Mouse (Mus musculus): ENCODE data around the gene Dok1. TPM values are rescaled to one million over a fixed set of nuclear protein-coding genes. Genes with fewer than 3 reads are reported as not detected.
A peak's percentile ranks its signal among the peaks of the same experiment; 100 is the strongest.

Dok1 gene
- polyA plus RNA-seq, 1 experiment, result 21.9 TPM

DNA sequence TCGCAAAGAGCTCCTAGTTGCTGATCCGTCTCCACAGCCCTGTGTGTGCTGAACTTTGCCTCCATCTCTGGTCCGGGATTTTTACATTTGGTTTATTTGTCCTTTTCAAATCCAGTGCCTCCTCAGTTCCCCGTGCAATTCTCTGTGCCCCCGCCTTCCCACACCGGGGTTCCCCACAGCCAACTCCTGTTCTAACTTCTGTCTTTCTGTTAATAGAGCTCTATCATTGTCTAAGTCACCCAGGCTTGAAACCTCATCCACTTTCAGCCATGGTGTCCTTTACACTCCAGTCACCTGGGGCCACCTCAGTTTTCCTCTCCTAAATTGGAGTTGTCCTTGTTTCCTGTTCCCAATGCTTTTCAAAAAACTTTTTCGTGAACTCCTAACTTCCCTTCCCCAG lies 22.0 kb downstream of the Dok1 start:
- Histone ChIP-seq H3K4me1 (replicated peaks; ENCODE audit: control insufficient read depth, insufficient read depth, low read length) (peaks cover 2% of the 10 kb centered on the region; the same call in 1 of the 2 replicates), H3K36me3 (ENCODE audit: control insufficient read depth, insufficient read depth, low read length) (no peaks in the 10 kb centered on the region)
- TF ChIP-seq POLR2A (IDR thresholded peaks at IDR 0.05; ENCODE audit: control insufficient read depth, extremely low read depth, insufficient read depth, low read length, poor library complexity) (no peak), CTCF (IDR thresholded peaks at IDR 0.05; ENCODE audit: borderline replicate concordance, control insufficient read depth, extremely low read depth, insufficient read depth, low read length, poor library complexity) (no peak)

DNA sequence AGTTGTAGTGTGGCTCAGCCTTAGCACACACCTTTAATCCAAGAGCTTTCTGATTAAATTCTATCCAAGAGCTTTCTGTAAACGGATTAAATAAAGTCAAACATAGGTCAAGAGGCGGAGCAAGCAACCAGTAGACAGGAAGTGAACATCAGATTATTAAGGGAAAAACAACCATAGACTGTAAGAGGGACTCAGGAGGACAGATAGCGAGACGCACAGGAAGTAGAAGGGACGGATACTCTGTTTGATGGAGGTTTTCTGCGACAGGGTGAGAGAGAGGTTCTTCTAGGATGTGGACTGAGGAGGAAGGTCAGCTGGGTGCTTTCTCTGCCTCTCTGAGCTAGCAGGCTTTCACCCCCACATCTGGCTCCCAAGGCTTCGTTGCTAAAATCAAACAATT lies 23.3 kb downstream of the Dok1 start:
- peaks cover 3% of the 10 kb centered on the region for H3K4me1 ChIP-seq (replicated peaks; ENCODE audit: control insufficient read depth, insufficient read depth, low read length)
- H3K4me3 ChIP-seq (ENCODE audit: control insufficient read depth, insufficient read depth, low read length), result no peak overlapping the region
- no peaks in the 10 kb centered on the region for H3K36me3 ChIP-seq (ENCODE audit: control insufficient read depth, insufficient read depth, low read length)
- no peak for DNase-seq
- WGBS, result 19% methylated on average over 7 of the region's 7 CpGs
- no peaks in the 10 kb centered on the region for H3K27me3 ChIP-seq (ENCODE audit: control insufficient read depth, insufficient read depth, low read length)
- TF ChIP-seq POLR2A (IDR thresholded peaks at IDR 0.05; ENCODE audit: control insufficient read depth, extremely low read depth, insufficient read depth, low read length, poor library complexity), result no peak
- no peak for TF ChIP-seq CTCF (IDR thresholded peaks at IDR 0.05; ENCODE audit: borderline replicate concordance, control insufficient read depth, extremely low read depth, insufficient read depth, low read length, poor library complexity)
- peak overlapping the region; percentile 12; the same call in 1 of the 2 replicates for H3K27ac ChIP-seq (ENCODE audit: control insufficient read depth, insufficient read depth, low read length)

More for the DNA sequence above, 22.0 kb downstream of the Dok1 start:
- no peak overlapping the region for H3K4me3 ChIP-seq (ENCODE audit: control insufficient read depth, insufficient read depth, low read length)
- H3K27ac ChIP-seq (ENCODE audit: control insufficient read depth, insufficient read depth, low read length), result no peak overlapping the region
- no peaks in the 10 kb centered on the region for H3K27me3 ChIP-seq (ENCODE audit: control insufficient read depth, insufficient read depth, low read length)
- DNase-seq, result no peak
- WGBS, result 85% methylated on average over 7 of the region's 7 CpGs

DNA sequence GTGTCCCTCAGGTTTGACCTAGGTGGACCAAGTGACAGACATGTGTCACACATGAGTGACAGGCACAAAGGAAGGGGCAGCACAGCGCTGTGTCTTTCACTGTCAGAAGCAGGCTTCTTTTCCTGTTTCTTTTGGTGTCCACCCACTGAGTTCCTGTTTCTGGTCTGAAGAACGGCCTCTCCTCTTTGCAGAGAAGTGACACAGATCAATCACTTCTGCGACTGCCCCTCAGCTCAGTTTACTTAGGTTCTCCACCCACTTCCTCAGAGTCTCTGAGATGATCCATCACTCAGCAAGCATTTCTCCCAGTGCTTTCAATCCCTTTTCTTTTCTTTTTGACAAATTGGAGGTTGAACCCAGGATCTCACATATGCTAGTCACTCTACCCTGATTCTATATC lies 24.6 kb downstream of the Dok1 start:
- WGBS, result 37% methylated on average over 3 of the region's 3 CpGs
- no peak overlapping the region for H3K27ac ChIP-seq (ENCODE audit: control insufficient read depth, insufficient read depth, low read length)
- H3K27me3 ChIP-seq (ENCODE audit: control insufficient read depth, insufficient read depth, low read length), result no peaks in the 10 kb centered on the region
- no peak for TF ChIP-seq POLR2A (IDR thresholded peaks at IDR 0.05; ENCODE audit: control insufficient read depth, extremely low read depth, insufficient read depth, low read length, poor library complexity)
- TF ChIP-seq CTCF (IDR thresholded peaks at IDR 0.05; ENCODE audit: borderline replicate concordance, control insufficient read depth, extremely low read depth, insufficient read depth, low read length, poor library complexity), result no peak
- no peak overlapping the region for H3K4me3 ChIP-seq (ENCODE audit: control insufficient read depth, insufficient read depth, low read length)
- no peak for DNase-seq
- H3K4me1 ChIP-seq (replicated peaks; ENCODE audit: control insufficient read depth, insufficient read depth, low read length), result peaks cover 6% of the 10 kb centered on the region
- no peaks in the 10 kb centered on the region for H3K36me3 ChIP-seq (ENCODE audit: control insufficient read depth, insufficient read depth, low read length)

DNA sequence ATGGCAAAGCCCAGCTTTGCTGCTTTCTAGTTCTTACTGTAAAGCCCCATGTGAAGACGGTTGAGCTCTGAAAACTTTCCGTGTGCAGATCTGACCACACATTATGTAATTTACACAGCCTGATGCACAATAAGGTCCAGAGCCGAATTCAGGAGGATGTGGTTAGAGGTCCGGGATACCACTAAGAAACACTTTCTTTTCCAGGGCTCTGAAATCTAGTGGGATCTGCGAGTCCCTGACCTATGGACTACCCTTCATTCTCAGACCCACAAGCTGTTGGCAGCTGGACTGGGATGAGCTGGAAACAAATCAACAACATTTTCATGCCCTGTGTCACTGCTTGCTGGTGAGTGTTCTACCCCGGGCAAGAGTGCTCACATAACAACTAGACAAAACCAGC lies 27.2 kb downstream of the Dok1 start:
- H3K27ac ChIP-seq (ENCODE audit: control insufficient read depth, insufficient read depth, low read length), result no peak overlapping the region; the same call in 1 of the 2 replicates
- no peak for TF ChIP-seq POLR2A (IDR thresholded peaks at IDR 0.05; ENCODE audit: control insufficient read depth, extremely low read depth, insufficient read depth, low read length, poor library complexity)
- no peak for TF ChIP-seq CTCF (IDR thresholded peaks at IDR 0.05; ENCODE audit: borderline replicate concordance, control insufficient read depth, extremely low read depth, insufficient read depth, low read length, poor library complexity)
- WGBS, result 28% methylated on average over 6 of the region's 6 CpGs

DNA sequence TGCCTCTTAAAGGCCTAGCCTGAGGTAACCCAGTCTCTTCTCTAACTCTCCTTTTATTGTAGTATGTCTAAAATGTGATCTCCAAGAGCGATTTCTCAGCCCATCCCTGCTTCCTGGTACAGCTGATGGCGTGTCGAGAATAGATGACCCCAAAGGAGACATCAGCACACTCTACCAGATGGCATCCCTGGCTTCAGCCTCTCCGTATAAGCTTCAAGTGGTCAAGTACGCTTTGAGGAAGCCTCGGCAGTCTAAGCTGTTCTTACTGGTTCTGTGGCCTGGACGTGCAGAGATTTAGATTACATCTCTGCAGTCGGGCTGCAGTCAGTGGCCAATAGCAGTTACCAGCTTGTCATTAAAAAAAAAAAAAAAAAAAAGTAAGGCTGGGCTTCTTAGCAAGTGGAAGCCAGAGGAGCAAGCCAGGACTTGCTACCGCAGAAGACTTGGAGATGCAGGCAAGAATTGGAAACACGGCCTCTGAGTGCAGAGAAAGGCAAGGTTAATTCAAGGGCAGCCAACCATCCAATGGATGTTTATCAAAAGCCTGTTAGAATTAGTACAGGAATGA lies 27.7 kb downstream of the Dok1 start:
- TF ChIP-seq CTCF (IDR thresholded peaks at IDR 0.05; ENCODE audit: borderline replicate concordance, control insufficient read depth, extremely low read depth, insufficient read depth, low read length, poor library complexity) (no peak), POLR2A (IDR thresholded peaks at IDR 0.05; ENCODE audit: control insufficient read depth, extremely low read depth, insufficient read depth, low read length, poor library complexity) (no peak)
- 86% methylated on average over 10 of the region's 10 CpGs for WGBS
- Histone ChIP-seq H3K27ac (ENCODE audit: control insufficient read depth, insufficient read depth, low read length) (no peak overlapping the region; the same call in 1 of the 2 replicates), H3K4me1 (replicated peaks; ENCODE audit: control insufficient read depth, insufficient read depth, low read length) (peaks cover 6% of the 10 kb centered on the region), H3K27me3 (ENCODE audit: control insufficient read depth, insufficient read depth, low read length) (no peaks in the 10 kb centered on the region), H3K4me3 (ENCODE audit: control insufficient read depth, insufficient read depth, low read length) (no peak overlapping the region), H3K36me3 (ENCODE audit: control insufficient read depth, insufficient read depth, low read length) (no peaks in the 10 kb centered on the region)
- no peak for DNase-seq

More for the DNA sequence above, 27.2 kb downstream of the Dok1 start:
- no peak overlapping the region for H3K4me3 ChIP-seq (ENCODE audit: control insufficient read depth, insufficient read depth, low read length)
- H3K4me1 ChIP-seq (replicated peaks; ENCODE audit: control insufficient read depth, insufficient read depth, low read length), result peaks cover 6% of the 10 kb centered on the region
- DNase-seq, result no peak
- H3K27me3 ChIP-seq (ENCODE audit: control insufficient read depth, insufficient read depth, low read length), result no peaks in the 10 kb centered on the region
- H3K36me3 ChIP-seq (ENCODE audit: control insufficient read depth, insufficient read depth, low read length), result no peaks in the 10 kb centered on the region

DNA sequence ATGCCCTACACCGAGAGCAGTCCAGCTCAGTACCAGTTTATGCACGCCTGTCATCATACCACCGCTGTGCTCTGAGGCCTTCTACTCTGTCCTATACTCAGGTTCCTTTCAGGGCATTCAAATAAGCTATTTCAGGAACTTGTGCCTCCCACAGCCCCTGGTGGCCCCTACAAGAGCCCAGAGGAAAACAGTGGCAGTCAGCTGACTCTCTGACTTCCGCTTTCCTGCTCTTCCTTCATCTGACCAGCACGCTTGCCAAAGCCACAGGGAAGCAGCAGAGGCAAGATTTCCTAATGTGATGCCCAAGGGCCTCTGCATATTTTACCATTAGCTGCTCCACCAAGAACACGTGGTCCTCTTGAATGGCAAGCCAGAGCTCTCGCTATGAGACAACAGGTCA lies 28.4 kb downstream of the Dok1 start:
- H3K27me3 ChIP-seq (ENCODE audit: control insufficient read depth, insufficient read depth, low read length), result no peaks in the 10 kb centered on the region
- H3K4me3 ChIP-seq (ENCODE audit: control insufficient read depth, insufficient read depth, low read length), result no peak overlapping the region
- H3K36me3 ChIP-seq (ENCODE audit: control insufficient read depth, insufficient read depth, low read length), result no peaks in the 10 kb centered on the region
- 35% methylated on average over 7 of the region's 7 CpGs for WGBS
- H3K27ac ChIP-seq (ENCODE audit: control insufficient read depth, insufficient read depth, low read length), result no peak overlapping the region
- H3K4me1 ChIP-seq (replicated peaks; ENCODE audit: control insufficient read depth, insufficient read depth, low read length), result peaks cover 4% of the 10 kb centered on the region
- DNase-seq, result no peak
- no peak for TF ChIP-seq POLR2A (IDR thresholded peaks at IDR 0.05; ENCODE audit: control insufficient read depth, extremely low read depth, insufficient read depth, low read length, poor library complexity)
- TF ChIP-seq CTCF (IDR thresholded peaks at IDR 0.05; ENCODE audit: borderline replicate concordance, control insufficient read depth, extremely low read depth, insufficient read depth, low read length, poor library complexity), result no peak

DNA sequence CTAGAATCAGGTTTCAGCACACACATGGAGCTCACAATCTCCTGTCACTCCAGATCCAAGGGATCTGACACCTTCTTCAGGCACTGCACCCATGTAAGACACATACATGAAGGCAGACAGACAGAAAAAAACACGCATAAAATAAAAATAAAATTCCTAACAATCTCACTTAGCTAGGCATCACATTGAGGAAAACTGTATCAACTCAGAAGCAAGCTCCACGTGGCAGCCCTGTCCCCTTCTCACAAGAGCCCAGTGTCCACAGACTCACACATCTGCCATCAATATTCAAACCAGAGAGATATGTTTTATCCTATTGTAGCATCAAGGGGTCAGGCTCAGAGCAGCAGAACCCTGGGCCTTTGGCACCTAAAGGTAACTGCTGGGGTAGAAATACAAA lies 29.0 kb downstream of the Dok1 start:
- Histone ChIP-seq H3K36me3 (ENCODE audit: control insufficient read depth, insufficient read depth, low read length) (no peaks in the 10 kb centered on the region), H3K4me1 (replicated peaks; ENCODE audit: control insufficient read depth, insufficient read depth, low read length) (peaks cover 4% of the 10 kb centered on the region), H3K4me3 (ENCODE audit: control insufficient read depth, insufficient read depth, low read length) (no peak overlapping the region), H3K27me3 (ENCODE audit: control insufficient read depth, insufficient read depth, low read length) (no peaks in the 10 kb centered on the region), H3K27ac (ENCODE audit: control insufficient read depth, insufficient read depth, low read length) (no peak overlapping the region)
- WGBS, result 62% methylated on average over 2 of the region's 2 CpGs
- DNase-seq, result no peak
- TF ChIP-seq POLR2A (IDR thresholded peaks at IDR 0.05; ENCODE audit: control insufficient read depth, extremely low read depth, insufficient read depth, low read length, poor library complexity) (no peak), CTCF (IDR thresholded peaks at IDR 0.05; ENCODE audit: borderline replicate concordance, control insufficient read depth, extremely low read depth, insufficient read depth, low read length, poor library complexity) (no peak)

Data from thymus, adult 2 months (tissue).